Mouse (Mus musculus) left cerebral cortex, adult 2 months (tissue): ENCODE measurements around the gene Tmtc4. TPM values are rescaled to one million over a fixed set of nuclear protein-coding genes. Genes with fewer than 3 reads are reported as not detected.

Experiments
- DNase-seq, 2 experiments: peaks; one replicate each; pipeline ENCODE4 v3.0.0; 2021 to 2022; ENCODE audit warnings: low spot score in 2 of 2, mixed read lengths in 1 of 2; ENCODE audit errors: extremely low spot score in 1 of 2
- H3K27ac ChIP-seq: fragments of 200-600 bp; 2 replicates; pipeline ENCODE4 v1.8.1; 2022
- H3K4me3 ChIP-seq: fragments of 200-600 bp; 2 replicates; pipeline ENCODE4 v1.8.1; 2022
- CTCF ChIP-seq: fragments of 200-600 bp; IDR thresholded peaks from 2 replicates; pipeline ENCODE4 v1.8.1; 2022; ENCODE audit warnings: antibody characterized with exemption, mild to moderate bottlenecking, moderate library complexity
- intact Hi-C: fragments of 180-260 bp; cut with DNase I; formaldehyde crosslinking; loops from one replicate; pipeline ENCODE4 v1.15.1; 2025
- long read RNA-seq, 2 experiments: library from polyadenylated mRNA; stranded (forward); transcript quantifications; one replicate each; pipeline ENCODE4 v2.0.0; 2021; ENCODE audit warnings: borderline mapping rate in 2 of 2
- total RNA-seq, 2 experiments: library from RNA; stranded (reverse); gene quantifications; 2 replicates each; pipeline ENCODE4 v1.2.3; 2021

Gene Tmtc4
- 10 to 100 TPM; 23.0 to 29.0 TPM for total RNA-seq
- long read RNA-seq, experiment 1, transcript Tmtc4-201 (18 exons, 3,416 nt), result major isoform, 9 of 30 reads
- long read RNA-seq, experiment 1, partial matches to known transcripts, result 1 of 30 reads
- long read RNA-seq, experiment 1, other reads (novel, unspliced or antisense), result 17 of 30 reads
- long read RNA-seq, experiment 2, transcript Tmtc4-201 (18 exons, 3,416 nt), result major isoform, 5 of 22 reads
- long read RNA-seq, experiment 2, partial matches to known transcripts, result 4 of 22 reads
- long read RNA-seq, experiment 2, other reads (novel, unspliced or antisense), result 12 of 22 reads

- intact Hi-C loops, result loop anchor here (1.0 to 2.0 kb wide), 2 partner anchors 25 to 219 kb away; no protein-coding TSS in a partner anchor
- DNase-seq, result peak; percentile 92 to 95
- Histone ChIP-seq H3K4me3 (peak within 1 kb of the TSS; percentile 74), H3K27ac (peak within 1 kb of the TSS; percentile 82)
- TF ChIP-seq CTCF, result no peak; the same call in 1 of the 2 replicates
Observed at GRCm38 (mm10) chr14:122983226-122984215, at the start of gene Tmtc4. Tmtc4 (minus strand) TSS chr14:122984035.

GRCm38 (mm10) chr14:123032435-123032834, 48.6 kb upstream of the Tmtc4 start:
- intact Hi-C loops, result no loop called here
- no peak overlapping the region for H3K27ac ChIP-seq
- no peak for DNase-seq
- no peak overlapping the region for H3K4me3 ChIP-seq
- no peak for TF ChIP-seq CTCF

- intact Hi-C loops, result no loop called here
- no peak for DNase-seq
- TF ChIP-seq CTCF, result no peak
- H3K27ac ChIP-seq, result no peak overlapping the region
- H3K4me3 ChIP-seq, result no peak overlapping the region
Observed at GRCm38 (mm10) chr14:123027876-123028275, 44.0 kb upstream of the Tmtc4 start.

GRCm38 (mm10) chr14:123022981-123023380, 39.1 kb upstream of the Tmtc4 start:
- no peak overlapping the region for H3K4me3 ChIP-seq
- DNase-seq, result no peak
- intact Hi-C loops, result no loop called here
- TF ChIP-seq CTCF, result no peak
- no peak overlapping the region for H3K27ac ChIP-seq

GRCm38 (mm10) chr14:123016310-123016709, 32.5 kb upstream of the Tmtc4 start:
- DNase-seq, result no peak
- no peak for TF ChIP-seq CTCF
- Histone ChIP-seq H3K27ac (no peak overlapping the region), H3K4me3 (no peak overlapping the region)
- intact Hi-C loops, result no loop called here

- no peak for TF ChIP-seq CTCF
- H3K4me3 ChIP-seq, result no peak overlapping the region
- no peak for DNase-seq
- intact Hi-C loops, result no loop called here
- no peak overlapping the region for H3K27ac ChIP-seq
Observed at GRCm38 (mm10) chr14:123015687-123016086, 31.9 kb upstream of the Tmtc4 start.

GRCm38 (mm10) chr14:123009108-123010018, 25.5 kb upstream of the Tmtc4 start:
- Histone ChIP-seq H3K4me3 (no peak overlapping the region), H3K27ac (no peak overlapping the region)
- TF ChIP-seq CTCF, result no peak
- intact Hi-C loops, result no loop called here
- DNase-seq, result no peak

- H3K27ac ChIP-seq, result no peak overlapping the region
- intact Hi-C loops, result no loop called here
- no peak for DNase-seq
- TF ChIP-seq CTCF, result no peak
- no peak overlapping the region for H3K4me3 ChIP-seq
Observed at GRCm38 (mm10) chr14:123008672-123009071, 24.8 kb upstream of the Tmtc4 start.

GRCm38 (mm10) chr14:123003715-123004114, 19.9 kb upstream of the Tmtc4 start:
- TF ChIP-seq CTCF, result no peak
- intact Hi-C loops, result no loop called here
- DNase-seq, result no peak
- Histone ChIP-seq H3K4me3 (no peak overlapping the region), H3K27ac (no peak overlapping the region)

- intact Hi-C loops, result no loop called here
- Histone ChIP-seq H3K4me3 (no peak overlapping the region), H3K27ac (no peak overlapping the region)
- TF ChIP-seq CTCF, result no peak
- no peak for DNase-seq
Observed at GRCm38 (mm10) chr14:123001391-123001790, 17.6 kb upstream of the Tmtc4 start.

GRCm38 (mm10) chr14:122997465-122997864, 13.6 kb upstream of the Tmtc4 start:
- Histone ChIP-seq H3K27ac (no peak overlapping the region), H3K4me3 (no peak overlapping the region)
- TF ChIP-seq CTCF, result no peak
- no peak for DNase-seq
- intact Hi-C loops, result no loop called here
